In genomic region chr16:44724847-44725246, GRCm38 (mm10) we compare ENCODE assay signal across 8 mouse cellular contexts. TPM values are rescaled to one million over a fixed set of nuclear protein-coding genes. Genes with fewer than 3 reads are reported as not detected.
DNase-seq lines count a peak whose midpoint lies in the region; ATAC-seq and TF ChIP-seq lines count a peak whose summit lies in the region.

No protein-coding gene starts in this region.

- peak overlapping the region; percentile 81 for H3K4me2 ChIP-seq in heart, embryonic 16.5 days (ENCODE audit: low read depth, low read length)
- peak overlapping the region; percentile 84 for H3K4me2 ChIP-seq in liver, embryonic 11.5 days

- peak overlapping the region; percentile 98 for H3ac ChIP-seq in C2C12 (ENCODE audit: control insufficient read depth, insufficient read length, low read depth)

- TF ChIP-seq POLR2A in heart, adult 2 months (IDR thresholded peaks at IDR 0.05; ENCODE audit: insufficient read depth, low read depth, low read length): no peak

- H3K4me3 ChIP-seq in heart, adult 2 months: peak overlapping the region; percentile 92
- peak overlapping the region; percentile 65 for H3K4me3 ChIP-seq in C2C12 (ENCODE audit: insufficient read depth, poor library complexity, severe bottlenecking)
- H3K4me3 ChIP-seq in heart, embryonic 16.5 days (ENCODE audit: low read length): peak overlapping the region; percentile 81
- peak overlapping the region; percentile 86 for H3K4me3 ChIP-seq in liver, embryonic 11.5 days (ENCODE audit: low read depth, low read length)

- peak overlapping the region; percentile 86 for H3K9ac ChIP-seq in heart, adult 2 months (ENCODE audit: low read depth, low read length)
- H3K9ac ChIP-seq in heart, embryonic 16.5 days (ENCODE audit: low read length): peak overlapping the region; percentile 90
- H3K9ac ChIP-seq in liver, embryonic 11.5 days (ENCODE audit: low read depth, low read length): peak overlapping the region; percentile 95

- peaks cover 5% of the 10 kb centered on the region for H3K4me1 ChIP-seq in heart, adult 2 months (ENCODE audit: control insufficient read depth, insufficient read depth, low read length)
- peaks cover 20% of the 10 kb centered on the region for H3K4me1 ChIP-seq in heart, embryonic 16.5 days (ENCODE audit: control insufficient read depth, insufficient read depth, low read length)
- H3K4me1 ChIP-seq in liver, embryonic 11.5 days (replicated peaks; ENCODE audit: control insufficient read depth, insufficient read depth, low read length): peaks cover 22% of the 10 kb centered on the region

- H3K79me2 ChIP-seq in heart, adult 2 months (replicated peaks; ENCODE audit: control insufficient read depth, insufficient read depth, low read length): no peaks in the 10 kb centered on the region
- H3K79me2 ChIP-seq in C2C12 (ENCODE audit: control insufficient read depth, insufficient read depth): peaks cover 67% of the 10 kb centered on the region

- DNase-seq in heart, adult 2 months: no peak
- DNase-seq in heart, adult 8-10 months (ENCODE audit: low spot score): no peak
- peak; percentile 78 for DNase-seq in brain, adult 2 months (ENCODE audit: low read depth, low spot score)
- DNase-seq in liver, embryonic 11.5 days (ENCODE audit: low spot score): no peak
- peak; percentile 74 for DNase-seq in retina, embryonic 14.5 days (ENCODE audit: low spot score)

- peaks cover 54% of the 10 kb centered on the region for H3K79me3 ChIP-seq in C2C12 (ENCODE audit: low read depth)

- no peak for TF ChIP-seq CTCF in heart, adult 2 months (IDR thresholded peaks at IDR 0.05)
- TF ChIP-seq CTCF in C2C12 (IDR thresholded peaks at IDR 0.05; ENCODE audit: control insufficient read depth, insufficient read depth, insufficient read length): no peak

- peak; percentile 7; the same call in 1 of the 2 replicates for ATAC-seq in heart, embryonic 16.5 days (replicated peaks; ENCODE audit: extremely low read depth, insufficient read depth, low FRiP score)
- ATAC-seq in liver, embryonic 11.5 days (replicated peaks; ENCODE audit: low FRiP score): no peak
- no peak for ATAC-seq in monocyte, adult 5-6 weeks (replicated peaks; ENCODE audit: insufficient number of reproducible peaks, low FRiP score, low TSS enrichment, poor library complexity, severe bottlenecking)

- under 1% methylated on average over 14 of the region's 14 CpGs for WGBS in heart, adult 2 months
- under 1% methylated on average over 14 of the region's 14 CpGs for WGBS in heart, embryonic 16.5 days
- under 1% methylated on average over 14 of the region's 14 CpGs for WGBS in liver, embryonic 11.5 days

- TF ChIP-seq EP300 in heart, adult 2 months (IDR thresholded peaks at IDR 0.05; ENCODE audit: insufficient read depth, low read depth, low read length): no peak

- H3K27ac ChIP-seq in heart, adult 2 months: peak overlapping the region; percentile 83
- H3K27ac ChIP-seq in heart, embryonic 16.5 days (ENCODE audit: low read length): peak overlapping the region; percentile 96
- H3K27ac ChIP-seq in liver, embryonic 11.5 days (ENCODE audit: low read depth, low read length): peak overlapping the region; percentile 86

- intact Hi-C loops in heart, adult 2 months (cut with DNase I): loop anchor here (10.0 kb wide), 2 partner anchors 370 to 910 kb away; partner anchors contain the start of gene Ccdc80

- no peaks in the 10 kb centered on the region for H3K27me3 ChIP-seq in heart, adult 2 months (ENCODE audit: control insufficient read depth, insufficient read depth, low read length)
- H3K27me3 ChIP-seq in C2C12 (ENCODE audit: control insufficient read depth, insufficient read depth, insufficient read length): no peaks in the 10 kb centered on the region
- H3K27me3 ChIP-seq in heart, embryonic 16.5 days (ENCODE audit: control insufficient read depth, insufficient read depth, low read length): no peaks in the 10 kb centered on the region
- no peaks in the 10 kb centered on the region for H3K27me3 ChIP-seq in liver, embryonic 11.5 days (replicated peaks; ENCODE audit: control insufficient read depth, insufficient read depth, low read length)

- H3K36me3 ChIP-seq in heart, adult 2 months (ENCODE audit: control insufficient read depth, insufficient read depth, low read length): peaks cover 4% of the 10 kb centered on the region
- peaks cover 31% of the 10 kb centered on the region for H3K36me3 ChIP-seq in C2C12 (ENCODE audit: control insufficient read depth, insufficient read depth)
- H3K36me3 ChIP-seq in heart, embryonic 16.5 days (ENCODE audit: control insufficient read depth, insufficient read depth): peaks cover 4% of the 10 kb centered on the region; the same call in 1 of the 2 replicates
- peaks cover 8% of the 10 kb centered on the region; the same call in 1 of the 2 replicates for H3K36me3 ChIP-seq in liver, embryonic 11.5 days (ENCODE audit: control insufficient read depth, insufficient read depth, low read length)

- no peaks in the 10 kb centered on the region for H3K9me3 ChIP-seq in heart, embryonic 16.5 days (replicated peaks; ENCODE audit: control insufficient read depth, low read length)
- H3K9me3 ChIP-seq in liver, embryonic 11.5 days (ENCODE audit: control insufficient read depth, low read length): no peaks in the 10 kb centered on the region

TF ChIP-seq in C2C12, 6 proteins besides CTCF, POLR2A, EP300 and RAD21:
- TF ChIP-seq MAX (IDR thresholded peaks at IDR 0.05): no peak
- no peak for TF ChIP-seq USF1 (IDR thresholded peaks at IDR 0.05; ENCODE audit: low read depth)
- no peak for TF ChIP-seq MYOG (IDR thresholded peaks at IDR 0.05; ENCODE audit: control insufficient read depth, extremely low read depth, insufficient read length)
- no peak for TF ChIP-seq MYOD1 (IDR thresholded peaks at IDR 0.05; ENCODE audit: control insufficient read depth, insufficient read length, low read depth)
- TF ChIP-seq CEBPB (IDR thresholded peaks at IDR 0.05; ENCODE audit: low read depth): no peak
- no peak for TF ChIP-seq FOSL1 (IDR thresholded peaks at IDR 0.05; ENCODE audit: insufficient read depth, low read length, poor library complexity, severe bottlenecking)

RNA-seq across cellular contexts. Expression of gene Nepro, which starts 0.7 kb away (rescaled TPM):
- total RNA-seq in heart, adult 2 months (2021): 1 to 10 TPM; 4.0 to 4.9 TPM
- polyA plus RNA-seq in heart, adult 2 months (2012; rRNA removed): 1.3 and 2.9 TPM in 2 replicates
- total RNA-seq in heart, adult 8-10 months (2022): 1 to 10 TPM; 4.1 to 6.4 (median 5.2) TPM
- polyA plus RNA-seq in C2C12 (2012; fragmentation: generic; extraction: Trizol): 11.0 TPM
- 3.6 and 4.3 TPM in 2 replicates for polyA plus RNA-seq in heart, embryonic 16.5 days (2015; fragmentation: Nextera tagmentation; extraction: Ambion mirVana)
- polyA plus RNA-seq in liver, embryonic 11.5 days (2014; fragmentation: Nextera tagmentation; extraction: Ambion mirVana): 10.1 and 10.4 TPM in 2 replicates
- 7.9 to 14.6 TPM (median 11.3 TPM) in 3 replicates for total RNA-seq in monocyte, adult 5-6 weeks (2017)

RNA-seq across cellular contexts. Expression of gene Gtpbp8, which starts 21.3 kb away (rescaled TPM):
- 1 to 10 TPM; 8.1 to 9.9 TPM for total RNA-seq in heart, adult 2 months (2021)
- 3.2 and 4.4 TPM in 2 replicates for polyA plus RNA-seq in heart, adult 2 months (2012; rRNA removed)
- total RNA-seq in heart, adult 8-10 months (2022): 10 to 100 TPM in 3 of 4 experiments, 1 to 10 TPM in 1; 9.6 to 11.7 (median 10.9) TPM
- polyA plus RNA-seq in C2C12 (2012; fragmentation: generic; extraction: Trizol): 6.8 TPM
- 20.9 and 21.7 TPM in 2 replicates for polyA plus RNA-seq in heart, embryonic 16.5 days (2015; fragmentation: Nextera tagmentation; extraction: Ambion mirVana)
- 30.3 and 32.5 TPM in 2 replicates for polyA plus RNA-seq in liver, embryonic 11.5 days (2014; fragmentation: Nextera tagmentation; extraction: Ambion mirVana)
- total RNA-seq in monocyte, adult 5-6 weeks (2017): 4.6 to 10.2 TPM (median 8.2 TPM) in 3 replicates

RNA-seq across cellular contexts. Expression of gene Cd200r1, which starts 40.7 kb away (rescaled TPM):
- under 1 TPM; 0.32 to 0.42 TPM for total RNA-seq in heart, adult 2 months (2021)
- polyA plus RNA-seq in heart, adult 2 months (2012; rRNA removed): 0.23 and 0.82 TPM in 2 replicates
- total RNA-seq in heart, adult 8-10 months (2022): under 1 TPM in 3 of 4 experiments, not detected in 1; 0.27 to 0.63 (median 0.28) TPM
- not detected for polyA plus RNA-seq in C2C12 (2012; fragmentation: generic; extraction: Trizol)
- 1.2 and 1.4 TPM in 2 replicates for polyA plus RNA-seq in heart, embryonic 16.5 days (2015; fragmentation: Nextera tagmentation; extraction: Ambion mirVana)
- polyA plus RNA-seq in liver, embryonic 11.5 days (2014; fragmentation: Nextera tagmentation; extraction: Ambion mirVana): 5.9 and 6.1 TPM in 2 replicates
- 2.0 to 11.8 TPM (median 6.8 TPM) in 3 replicates for total RNA-seq in monocyte, adult 5-6 weeks (2017)

Comparison
In these comparisons a context has a peak if more than half of its experiments do, and no peak if none do; other contexts are left out.
1. DNase-seq: peak in brain, adult 2 months (single experiment) and retina, embryonic 14.5 days (single experiment); none in heart, adult 2 months (0 of 2), heart, adult 8-10 months (single experiment) and liver, embryonic 11.5 days (single experiment).
2. Peak in every context shown above with its lines, with median percentiles within 50 percentile points of each other: H3K27ac ChIP-seq, H3K4me3 ChIP-seq and H3K9ac ChIP-seq.